Mouse (Mus musculus) CD8-positive naive resting alpha-beta T cell, adult 2 months (primary cell): ENCODE data around the gene Isoc2a.

Experiments used
- DNase-seq, 2 experiments: peaks; one replicate each; pipeline ENCODE4 v3.0.0; 2022; ENCODE audit warnings: low read depth in 2 of 2, low spot score in 2 of 2

Isoc2a gene

GRCm38 (mm10) chr7:4934160-4934914, 57.4 kb downstream of the Isoc2a start:
- DNase-seq, result no peak

DNA sequence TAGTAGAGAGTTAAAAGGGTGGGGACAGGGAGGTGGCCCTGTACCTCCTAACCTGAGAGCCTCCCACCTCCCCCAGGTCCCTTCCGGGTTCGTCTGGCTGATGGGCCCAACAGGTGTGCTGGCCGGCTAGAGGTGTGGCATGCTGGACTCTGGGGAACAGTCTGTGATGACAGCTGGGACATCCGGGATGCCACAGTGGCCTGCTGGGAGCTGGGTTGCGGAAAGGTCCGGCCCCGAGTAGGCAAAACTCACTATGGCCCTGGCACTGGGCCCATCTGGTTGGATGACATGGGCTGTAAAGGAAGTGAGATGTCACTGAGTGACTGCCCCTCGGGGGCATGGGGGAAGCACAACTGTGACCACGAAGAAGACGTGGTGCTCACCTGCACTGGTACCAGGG, 59.9 kb downstream of the Isoc2a start:
- DNase-seq, result no peak

- DNase-seq, result no peak
Observed at GRCm38 (mm10) chr7:4937392-4937791, 60.4 kb downstream of the Isoc2a start.

DNA sequence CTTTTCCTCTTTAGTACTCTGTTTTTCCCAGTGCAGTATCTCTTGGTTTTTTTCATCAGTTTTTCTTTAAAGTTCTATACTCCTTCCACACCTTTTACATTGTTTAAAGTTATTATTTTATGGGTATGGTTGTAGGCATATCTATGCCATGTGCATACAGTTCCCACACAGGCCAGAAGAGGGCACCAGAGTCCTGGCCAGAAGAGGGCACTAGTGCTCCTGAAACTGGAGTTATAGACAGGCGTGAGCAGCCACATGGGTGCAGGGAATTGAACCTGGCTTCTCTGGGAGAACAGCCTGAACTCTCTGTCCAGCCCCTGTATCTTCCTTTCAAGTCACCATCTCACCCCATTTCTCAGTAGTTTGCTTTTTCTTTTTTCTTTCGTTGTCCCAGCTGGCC, 61.5 kb downstream of the Isoc2a start:
- peak; percentile 76 to 81 for DNase-seq

- DNase-seq, result peak; percentile 87 to 91
Observed at GRCm38 (mm10) chr7:4940068-4940479, 63.1 kb downstream of the Isoc2a start.

GRCm38 (mm10) chr7:4942673-4943072, 65.7 kb downstream of the Isoc2a start:
- DNase-seq, result no peak

DNA sequence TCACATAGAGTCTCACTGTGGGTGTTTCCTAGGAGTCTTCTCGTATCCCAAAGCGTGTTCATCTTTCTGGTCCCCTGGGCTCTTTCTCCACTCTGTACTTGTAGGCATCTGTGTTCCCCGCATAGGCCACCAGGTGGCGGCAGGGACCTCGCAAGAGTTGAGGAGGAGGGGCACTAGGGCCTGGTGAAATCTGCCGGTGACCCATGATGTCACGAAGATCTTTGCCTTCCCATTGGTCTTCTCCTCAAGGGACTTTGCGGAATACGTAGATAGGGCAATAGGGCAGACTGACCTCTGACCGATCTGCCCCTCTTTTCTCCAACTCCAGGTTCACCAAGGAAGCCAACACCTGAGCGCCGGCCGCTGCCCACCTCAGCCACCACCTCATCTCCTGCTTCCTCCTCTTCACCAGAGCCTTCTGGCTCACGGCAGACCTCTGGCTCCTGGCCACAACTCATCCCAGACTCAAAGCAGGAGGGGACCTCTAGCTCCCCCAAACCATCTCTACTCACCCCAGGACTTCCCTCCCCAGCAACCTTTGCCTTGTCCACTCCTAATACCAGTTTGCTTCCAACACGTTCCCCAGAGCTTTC, 66.4 kb downstream of the Isoc2a start:
- peak; percentile 92 to 94 for DNase-seq
